Mouse (Mus musculus) cerebellum, adult 9-11 months (tissue): ENCODE results near the gene Scn1b.

Experiments
- DNase-seq: peaks from one replicate; pipeline ENCODE4 v3.0.0; 2022

Scn1b gene

GRCm38 (mm10) chr7:31115182-31115581, 11.6 kb downstream of the Scn1b start, which contains the start of gene Hpn:
Hpn (minus strand) TSS chr7:31115290.
- no peak for DNase-seq

- no peak for DNase-seq
These were observed 12.2 kb downstream of the Scn1b start for GRCm38 (mm10) chr7:31114646-31115045.

- DNase-seq = no peak
These were observed 13.0 kb downstream of the Scn1b start for GRCm38 (mm10) chr7:31113800-31114199.

DNA sequence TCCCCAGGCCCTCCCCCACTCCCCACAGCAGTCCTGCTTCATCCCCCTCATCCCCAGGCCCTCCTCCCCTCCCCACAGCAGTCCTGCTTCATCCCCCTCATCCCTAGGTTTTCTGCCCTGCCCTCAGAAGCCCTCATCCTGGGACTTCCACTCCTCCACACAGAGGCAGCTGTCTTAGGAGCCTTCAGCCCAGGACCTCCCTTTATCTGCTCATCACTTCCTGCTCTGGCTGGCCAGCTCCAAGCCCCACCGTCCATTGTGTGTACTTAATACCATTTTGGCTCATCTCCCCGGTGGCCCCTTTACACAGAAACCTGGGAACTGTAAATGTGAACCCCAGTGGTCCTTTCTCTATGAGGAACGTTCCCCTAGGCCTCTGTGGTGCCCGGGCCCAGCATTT, 14.8 kb downstream of the Scn1b start:
- DNase-seq = peak; percentile 22

DNA sequence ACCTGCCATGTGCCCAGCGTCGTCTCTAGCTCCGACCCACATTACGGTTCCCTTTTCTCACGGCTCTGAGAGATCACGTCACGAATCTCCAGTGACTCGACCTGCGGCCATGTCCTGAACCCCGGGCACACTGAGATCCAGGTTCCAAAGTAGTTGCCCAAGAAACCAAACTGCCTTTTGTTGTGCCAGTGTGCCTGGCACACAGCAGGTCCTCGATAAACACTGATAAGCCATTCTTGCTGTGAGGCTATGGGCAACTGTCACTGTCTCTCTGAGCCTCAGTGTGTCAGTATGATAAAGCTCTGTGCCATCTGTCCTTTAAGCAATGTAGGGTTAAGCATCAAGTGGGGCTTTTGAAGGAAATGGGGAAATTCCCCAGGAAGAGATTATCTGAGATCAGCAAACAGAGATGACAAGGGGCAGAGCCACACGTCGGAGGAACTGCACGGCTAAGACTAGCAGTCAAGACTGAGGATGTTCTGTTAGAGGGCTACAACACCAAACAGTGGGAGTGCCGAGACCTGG, 15.9 kb downstream of the Scn1b start:
- DNase-seq = no peak

DNA sequence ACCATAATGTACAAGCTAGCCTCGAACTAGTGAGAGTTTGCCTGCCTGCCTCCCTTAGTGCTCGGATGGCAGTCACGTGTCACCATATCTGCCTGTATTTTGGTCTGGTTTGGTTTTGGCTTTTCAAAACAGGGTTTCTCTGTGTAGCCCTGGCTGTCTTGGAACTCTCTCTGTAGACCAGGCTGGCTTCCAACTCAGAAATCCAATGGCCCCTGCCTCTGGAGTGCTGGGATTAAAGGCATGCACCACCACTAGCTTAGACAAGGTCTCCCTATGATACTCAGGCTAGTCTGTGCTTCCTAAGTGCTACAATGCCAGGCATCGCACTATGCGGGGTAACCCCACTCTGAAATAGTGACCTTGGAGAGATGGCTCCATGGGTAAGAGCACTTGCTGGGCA, 17.0 kb downstream of the Scn1b start:
- DNase-seq = peak; percentile 32

DNA sequence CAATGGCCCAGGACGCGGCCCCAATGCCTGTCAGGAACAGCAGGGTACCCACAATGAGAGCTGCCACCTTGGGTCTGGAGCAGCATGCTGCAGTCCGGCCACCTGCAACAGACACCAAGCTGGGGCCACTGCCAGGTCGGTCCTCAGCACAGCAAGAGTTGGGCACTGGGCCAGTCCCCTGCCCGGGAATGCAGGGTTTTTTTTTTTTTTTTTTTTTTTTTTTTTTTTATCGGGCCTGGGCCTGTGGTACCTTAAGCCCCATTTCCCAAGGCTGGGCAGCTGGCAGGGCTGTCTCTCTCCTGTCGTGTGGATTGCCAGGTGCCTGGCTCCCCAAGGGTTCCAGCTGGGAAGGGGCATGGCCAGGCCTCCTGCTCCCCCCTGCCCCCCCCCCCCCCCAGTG, 17.7 kb downstream of the Scn1b start:
- peak; percentile 83 for DNase-seq

DNA sequence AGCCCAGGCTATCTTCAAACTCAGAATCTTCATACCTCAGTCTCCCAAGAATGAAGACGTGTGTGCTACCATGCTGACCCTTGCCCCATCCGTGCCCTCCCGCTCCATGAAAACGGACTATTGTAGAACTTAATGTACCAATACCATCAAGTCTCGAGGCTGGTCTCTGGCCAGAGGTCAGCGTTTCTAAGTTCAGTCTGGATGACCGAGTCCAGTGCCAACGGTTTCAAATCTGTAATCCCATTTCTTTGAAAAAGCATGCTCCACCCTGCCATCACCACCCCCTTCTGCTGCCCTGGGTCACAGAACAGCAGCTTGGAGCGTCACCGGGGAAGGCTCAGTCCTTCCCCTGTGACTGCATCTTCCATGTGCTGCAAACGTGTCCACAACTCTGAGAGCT, 19.0 kb downstream of the Scn1b start:
- DNase-seq = peak; percentile 31

DNA sequence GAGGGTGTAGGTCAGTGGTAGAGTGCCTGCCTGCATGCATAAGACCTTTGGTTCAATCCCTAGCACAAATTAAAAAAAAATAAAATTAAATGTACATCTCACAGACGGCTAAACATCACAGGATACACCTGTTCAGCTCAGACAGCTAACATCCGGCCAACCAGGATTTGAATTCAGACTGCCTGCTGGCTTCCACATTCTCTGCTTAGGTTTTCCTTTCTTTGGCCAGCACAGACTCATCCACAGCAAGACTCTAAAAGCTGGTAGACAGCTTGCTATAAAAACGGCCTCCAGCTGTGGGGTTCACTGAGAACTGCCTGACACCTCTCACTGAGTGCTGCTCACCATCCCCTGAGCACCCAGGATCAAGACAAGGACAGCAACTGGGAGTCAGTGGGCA, 20.6 kb downstream of the Scn1b start:
- DNase-seq = peak; percentile 22

GRCm38 (mm10) chr7:31105061-31105768, 21.6 kb downstream of the Scn1b start:
- DNase-seq = peak; percentile 65

DNA sequence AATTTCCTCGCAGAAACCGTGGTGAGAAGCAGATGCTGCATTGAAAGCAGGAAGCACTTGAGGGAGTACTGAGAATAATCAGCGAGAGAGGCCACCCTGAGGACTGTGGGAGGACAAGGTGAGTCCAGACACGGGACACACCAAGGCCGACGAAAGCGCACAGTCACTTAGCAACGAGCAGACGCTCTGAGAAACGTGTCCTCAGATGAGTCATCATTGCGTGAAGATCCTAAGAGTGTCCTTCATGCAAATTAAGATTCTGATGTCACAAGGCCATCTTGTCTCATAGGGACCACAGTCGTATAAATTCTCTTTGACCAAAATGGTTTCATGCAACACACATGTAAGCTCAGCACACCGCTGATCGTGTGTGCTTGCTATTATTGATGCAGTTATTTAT, 26.0 kb downstream of the Scn1b start:
- DNase-seq = no peak

DNA sequence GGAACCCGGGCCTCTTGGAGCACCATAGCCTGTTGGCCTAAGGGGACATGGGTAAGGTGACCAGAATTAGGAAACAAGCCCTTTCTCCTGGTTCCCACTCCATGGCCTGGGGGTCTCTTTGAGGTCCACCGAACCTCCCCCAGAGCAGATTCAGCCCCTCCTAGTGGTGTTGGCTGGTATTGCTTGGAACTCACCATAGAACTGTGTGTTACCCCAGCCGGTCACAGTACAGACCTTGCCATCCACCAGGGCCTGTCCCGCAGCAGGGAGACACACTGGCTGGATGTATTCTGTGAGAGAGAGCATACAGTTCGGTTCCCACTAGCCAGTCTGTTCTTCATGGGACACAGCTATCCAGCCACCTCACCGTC, 27.2 kb downstream of the Scn1b start:
- DNase-seq = no peak

DNA sequence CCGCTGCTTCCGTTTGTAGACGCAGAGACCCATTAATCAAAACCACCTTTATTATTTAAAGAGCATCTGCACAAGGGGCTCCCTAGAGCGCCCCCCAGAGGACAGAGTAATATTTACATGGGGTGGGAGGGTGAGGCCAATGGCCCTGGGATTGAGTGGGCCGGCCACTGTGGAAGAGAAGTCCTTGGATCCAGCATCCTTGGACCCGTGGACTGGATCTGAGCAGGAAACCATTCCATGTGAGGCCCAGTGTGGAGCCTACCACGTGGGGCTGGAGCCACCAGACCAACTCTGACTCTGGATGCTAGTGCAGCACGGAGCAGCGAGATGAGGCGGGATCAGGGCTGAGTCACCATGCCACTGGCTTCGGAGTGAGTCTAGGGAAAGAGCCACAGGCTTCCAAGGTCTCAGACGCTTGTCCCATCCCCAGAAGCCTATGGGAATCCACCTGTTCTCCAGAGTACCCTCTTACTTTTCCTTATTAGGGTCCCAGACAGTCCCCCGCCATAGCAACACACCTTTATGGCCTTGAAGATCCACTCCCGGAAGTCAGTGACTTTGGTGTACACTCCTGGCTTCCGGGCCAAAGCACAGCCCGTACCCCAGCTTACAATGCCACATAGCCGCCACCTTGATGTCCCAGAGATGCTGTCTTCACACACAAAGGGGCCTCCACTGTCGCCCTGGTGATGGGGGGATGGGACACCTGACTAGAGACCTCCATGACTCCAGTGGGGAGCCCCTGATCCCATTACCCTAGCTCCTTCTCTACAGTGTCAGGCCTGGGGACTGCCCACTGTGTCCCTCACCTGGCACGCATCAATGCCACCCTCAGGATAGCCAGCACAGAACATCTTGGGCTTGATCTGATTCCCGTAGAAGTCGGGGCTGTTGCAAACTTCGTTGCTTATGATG, 27.8 kb downstream of the Scn1b start:
- DNase-seq = no peak

DNA sequence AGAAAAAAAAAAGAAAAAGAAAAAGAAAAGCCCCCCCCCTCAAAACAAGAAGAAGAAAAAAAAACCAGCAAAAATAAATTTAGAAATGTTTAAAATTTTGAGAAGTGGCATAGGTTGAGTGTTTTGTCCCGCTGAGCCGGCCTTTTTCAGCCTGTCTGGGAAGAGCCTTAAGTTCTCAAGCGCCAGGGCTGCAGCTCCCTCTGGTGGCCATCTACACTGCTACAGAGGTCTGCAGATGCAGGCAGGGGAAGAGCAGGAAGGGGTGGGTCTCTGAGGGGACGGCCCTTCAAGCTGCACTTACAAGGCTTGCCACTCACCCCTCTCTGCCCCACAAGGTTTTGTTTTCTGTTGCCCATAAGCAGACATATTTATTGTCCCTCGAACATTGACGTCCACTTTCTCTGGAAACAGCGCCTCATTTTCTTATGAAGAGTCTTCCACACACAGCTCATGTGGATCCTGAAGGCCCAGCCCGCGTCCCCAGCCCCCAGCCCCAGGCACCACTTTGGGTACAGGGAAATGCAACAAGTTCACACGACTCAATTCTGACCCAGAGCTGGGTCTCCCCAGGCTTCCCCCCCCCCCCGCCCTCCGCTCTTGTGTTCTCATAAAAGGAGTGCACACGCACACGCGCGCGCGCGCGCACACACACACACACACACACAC, 29.1 kb downstream of the Scn1b start:
- peak; percentile 86 for DNase-seq

- no peak for DNase-seq
These were observed 29.8 kb downstream of the Scn1b start for GRCm38 (mm10) chr7:31096892-31097564.

GRCm38 (mm10) chr7:31094774-31095501, 31.9 kb downstream of the Scn1b start:
- DNase-seq = no peak

- no peak for DNase-seq
These were observed 37.1 kb downstream of the Scn1b start for GRCm38 (mm10) chr7:31089721-31090120.

DNA sequence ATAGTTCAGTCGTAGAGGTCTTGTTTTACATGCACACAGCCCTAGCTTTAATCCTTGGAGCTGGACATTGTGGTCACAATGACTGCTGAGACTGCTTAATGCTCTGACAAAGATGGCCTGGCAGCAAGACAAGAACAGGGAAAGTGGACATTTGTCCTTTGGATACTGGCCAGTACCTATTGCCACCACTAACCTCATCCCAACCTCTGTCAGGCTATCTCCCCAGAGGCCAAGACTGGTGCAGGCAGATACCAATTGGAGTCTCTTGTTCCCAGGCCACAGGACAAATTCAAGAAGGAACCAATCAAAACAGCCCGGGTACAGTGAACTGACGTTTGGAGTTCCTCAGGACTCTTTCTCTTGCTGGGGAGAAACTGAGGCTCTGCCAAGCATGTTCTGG, 38.6 kb downstream of the Scn1b start:
- no peak for DNase-seq

- no peak for DNase-seq
These were observed 39.5 kb downstream of the Scn1b start for GRCm38 (mm10) chr7:31087262-31087661.

DNA sequence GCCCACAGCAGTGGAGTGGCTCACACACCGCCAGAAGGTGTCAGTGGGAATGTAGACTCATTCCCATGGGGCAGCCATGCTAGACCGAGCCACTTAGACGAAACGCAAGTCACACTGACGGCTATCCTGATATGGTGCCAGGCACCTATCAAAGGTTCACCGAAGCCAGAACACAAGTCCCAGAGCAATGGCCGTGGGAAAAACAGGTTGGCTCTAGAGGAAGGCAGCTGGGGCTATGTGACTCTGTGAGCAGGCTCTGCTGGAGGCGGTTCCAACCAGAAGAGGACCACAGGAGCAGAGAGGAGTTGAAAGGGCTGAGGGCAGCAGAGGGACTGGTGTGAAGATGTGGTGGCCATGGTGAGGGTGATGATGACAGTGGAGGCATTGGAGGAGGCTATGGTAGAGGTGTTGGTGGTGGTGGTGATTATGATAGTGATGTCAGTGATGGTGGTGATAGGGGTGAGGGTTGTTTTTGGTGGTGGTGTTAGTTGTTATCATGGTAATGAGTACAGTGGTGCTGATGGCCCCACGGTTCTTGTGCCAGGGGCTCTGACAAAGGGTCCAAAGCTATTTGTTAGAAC, 40.5 kb downstream of the Scn1b start:
- no peak for DNase-seq

DNA sequence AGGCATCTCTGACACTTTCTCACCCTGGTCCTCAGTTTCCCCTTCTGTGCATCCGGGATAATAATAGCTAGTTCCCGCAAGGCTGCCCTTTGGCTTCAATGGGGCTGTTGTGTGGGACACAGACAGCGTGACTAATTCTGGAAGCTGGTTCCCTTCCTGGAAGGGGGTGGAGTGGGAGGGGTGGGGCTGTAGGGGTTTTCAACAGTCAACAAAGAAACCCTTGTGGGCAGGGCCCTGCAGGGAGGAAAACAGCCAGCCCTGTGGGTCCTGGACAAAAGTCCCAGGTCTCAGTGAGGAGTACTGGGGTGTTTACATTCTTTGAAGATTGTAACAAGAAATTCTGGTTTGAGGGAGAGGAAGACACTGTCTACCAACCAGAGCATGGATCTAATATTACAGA, 41.6 kb downstream of the Scn1b start:
- DNase-seq = no peak

DNA sequence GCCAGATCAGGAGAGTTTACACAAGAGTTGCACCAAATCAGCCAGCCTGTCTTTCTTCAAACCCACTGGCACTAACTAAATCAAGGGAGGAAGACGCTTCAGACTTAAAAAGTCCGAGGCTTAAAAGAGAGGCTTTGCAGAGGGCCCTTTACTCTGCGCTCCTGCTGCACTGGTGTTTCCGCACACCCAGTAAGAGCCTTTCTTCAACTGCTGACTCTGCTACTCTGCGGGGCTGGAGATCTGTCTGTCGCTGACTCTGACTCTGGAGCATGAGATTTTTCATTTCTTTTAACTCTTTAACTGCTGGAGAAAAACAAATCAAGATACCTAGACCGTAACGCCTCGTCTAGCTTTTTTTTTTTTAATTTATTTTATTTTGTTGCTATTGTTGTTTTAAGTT, 42.7 kb downstream of the Scn1b start:
- DNase-seq = no peak
